Mouse (Mus musculus) midbrain, embryonic 11.5 days (tissue): ENCODE measurements around the gene G6pdx. TPM values are rescaled to one million over a fixed set of nuclear protein-coding genes. Genes with fewer than 3 reads are reported as not detected.

Source experiments
- ATAC-seq: fragments of 200-750 bp; cut with Nextera tagmentation; 2 replicates; pipeline ENCODE4 v1.8.0; 2017; ENCODE audit warnings: moderate TSS enrichment, moderate library complexity; ENCODE audit not compliant: low FRiP score
- DNase-seq: peaks from one replicate; pipeline ENCODE4 v3.0.0; 2015; ENCODE audit warnings: low spot score; ENCODE audit errors: missing footprints
- H3K27ac ChIP-seq: fragments of 300-500 bp; sonication (generic); 2 replicates; pipeline ENCODE4 v1.5.1; 2014; ENCODE audit warnings: low read depth, low read length
- H3K27me3 ChIP-seq: fragments of 300-500 bp; sonication (generic); 2 replicates; pipeline ENCODE4 v1.6.1; 2014; ENCODE audit warnings: mild to moderate bottlenecking, low read length, moderate library complexity, mixed read lengths; ENCODE audit not compliant: control insufficient read depth, insufficient read depth
- H3K36me3 ChIP-seq: fragments of 300-500 bp; sonication (generic); 2 replicates; pipeline ENCODE4 v1.6.1; 2014; ENCODE audit warnings: mild to moderate bottlenecking, low read length, moderate library complexity, mixed read lengths; ENCODE audit not compliant: control insufficient read depth, insufficient read depth
- H3K4me1 ChIP-seq: fragments of 300-500 bp; sonication (generic); 2 replicates; pipeline ENCODE4 v1.6.1; 2014; ENCODE audit warnings: low read length; ENCODE audit not compliant: control insufficient read depth, insufficient read depth
- H3K4me2 ChIP-seq: fragments of 300-500 bp; sonication (generic); 2 replicates; pipeline ENCODE4 v1.6.1; 2014; ENCODE audit warnings: mild to moderate bottlenecking, moderate library complexity
- H3K4me3 ChIP-seq: fragments of 300-500 bp; sonication (generic); 2 replicates; pipeline ENCODE4 v1.5.1; 2014; ENCODE audit warnings: low read depth, low read length
- H3K9ac ChIP-seq: fragments of 300-500 bp; sonication (generic); 2 replicates; pipeline ENCODE4 v1.6.1; 2014; ENCODE audit warnings: low read length
- H3K9me3 ChIP-seq: fragments of 300-500 bp; sonication (generic); 2 replicates; pipeline ENCODE4 v1.6.1; 2016; ENCODE audit warnings: low read length; ENCODE audit not compliant: control insufficient read depth
- WGBS: fragments of 180-500 bp; shearing (Covaris S2); extraction: QIAGEN DNeasy Blood & Tissue Kit; methylation state at CpG from one replicate; pipeline ENCODE4 v1.1.7; 2014; 5-methylcytosine and 5-hydroxymethylcytosine counted together
- polyA plus RNA-seq: library from polyadenylated mRNA; unstranded; fragments of >200 nt; fragmentation: Nextera tagmentation; extraction: Ambion mirVana; gene quantifications from 2 replicates; pipeline ENCODE4 v1.2.1, GENCODE M21; 2014

Gene G6pdx
- 56.2 and 56.4 TPM in 2 replicates for polyA plus RNA-seq

DNA sequence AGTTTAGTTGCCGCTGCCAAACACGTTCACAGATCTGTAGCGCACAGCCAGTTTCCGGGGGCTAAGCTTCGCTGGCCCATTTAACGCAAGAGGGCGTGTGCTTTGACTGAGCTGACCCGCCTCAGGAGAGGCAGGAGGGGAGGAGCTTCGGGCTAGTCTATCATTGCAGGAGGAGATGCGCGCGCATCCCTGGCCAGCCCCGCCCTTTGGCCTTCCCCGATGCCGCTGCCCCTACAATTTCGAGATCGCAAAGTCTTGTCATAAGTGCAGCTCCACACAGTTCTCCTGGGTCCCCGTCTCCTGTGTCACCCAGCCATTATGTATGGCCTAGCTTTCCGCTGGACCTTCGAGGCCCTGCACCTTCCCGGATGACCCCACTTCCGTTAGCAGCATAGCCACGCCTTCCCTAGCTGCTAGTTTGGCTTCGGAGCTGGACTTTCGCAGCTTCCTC, at the start of gene G6pdx:
G6pdx (minus strand) TSS at position 369 of the 451 bp plus-strand sequence.
- Histone ChIP-seq H3K9me3 (no peaks in the 10 kb centered on the region), H3K4me1 (peaks cover 2% of the 10 kb centered on the region; the same call in 1 of the 2 replicates), H3K4me3 (peak within 1 kb of the TSS; percentile 54), H3K36me3 (no peaks in the 10 kb centered on the region), H3K27me3 (no peaks in the 10 kb centered on the region), H3K4me2 (peak within 1 kb of the TSS; percentile 53), H3K9ac (peak within 1 kb of the TSS; percentile 62), H3K27ac (peak within 1 kb of the TSS; percentile 57; the same call in 1 of the 2 replicates)
- peak; percentile 97 for DNase-seq
- peak; percentile 89 for ATAC-seq
- WGBS: 23% methylated on average over 25 of the region's 25 CpGs

DNA sequence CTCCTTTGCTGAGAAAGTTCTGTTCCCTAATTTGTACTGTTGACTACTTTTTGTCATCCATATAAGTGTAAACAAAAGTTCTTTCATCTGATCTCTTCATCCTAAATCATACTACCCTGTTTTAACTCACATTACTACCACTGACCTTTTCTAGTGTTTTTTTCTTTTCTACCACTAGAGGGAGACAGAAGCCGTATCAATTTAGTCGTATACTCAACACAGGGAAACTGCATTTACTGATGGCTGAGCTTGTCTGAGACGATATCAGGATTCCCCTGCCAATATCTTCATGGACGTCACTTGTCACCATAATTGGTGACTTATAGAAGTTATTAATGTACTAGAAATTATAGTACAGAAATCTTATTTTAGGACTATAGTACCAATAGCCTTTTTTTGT, 23.8 kb upstream of the G6pdx start:
- no peaks in the 10 kb centered on the region for H3K9me3 ChIP-seq
- no peak overlapping the region for H3K4me3 ChIP-seq
- H3K27me3 ChIP-seq: no peaks in the 10 kb centered on the region
- H3K4me2 ChIP-seq: no peak overlapping the region
- H3K36me3 ChIP-seq: no peaks in the 10 kb centered on the region
- WGBS: 13% methylated on average over 4 of the region's 4 CpGs
- no peaks in the 10 kb centered on the region for H3K4me1 ChIP-seq
- 0 out of 2 replicates have a peak, but pooled peaks have one; percentile 44 for ATAC-seq
- H3K9ac ChIP-seq: no peak overlapping the region
- no peak overlapping the region for H3K27ac ChIP-seq
- peak; percentile 87 for DNase-seq

DNA sequence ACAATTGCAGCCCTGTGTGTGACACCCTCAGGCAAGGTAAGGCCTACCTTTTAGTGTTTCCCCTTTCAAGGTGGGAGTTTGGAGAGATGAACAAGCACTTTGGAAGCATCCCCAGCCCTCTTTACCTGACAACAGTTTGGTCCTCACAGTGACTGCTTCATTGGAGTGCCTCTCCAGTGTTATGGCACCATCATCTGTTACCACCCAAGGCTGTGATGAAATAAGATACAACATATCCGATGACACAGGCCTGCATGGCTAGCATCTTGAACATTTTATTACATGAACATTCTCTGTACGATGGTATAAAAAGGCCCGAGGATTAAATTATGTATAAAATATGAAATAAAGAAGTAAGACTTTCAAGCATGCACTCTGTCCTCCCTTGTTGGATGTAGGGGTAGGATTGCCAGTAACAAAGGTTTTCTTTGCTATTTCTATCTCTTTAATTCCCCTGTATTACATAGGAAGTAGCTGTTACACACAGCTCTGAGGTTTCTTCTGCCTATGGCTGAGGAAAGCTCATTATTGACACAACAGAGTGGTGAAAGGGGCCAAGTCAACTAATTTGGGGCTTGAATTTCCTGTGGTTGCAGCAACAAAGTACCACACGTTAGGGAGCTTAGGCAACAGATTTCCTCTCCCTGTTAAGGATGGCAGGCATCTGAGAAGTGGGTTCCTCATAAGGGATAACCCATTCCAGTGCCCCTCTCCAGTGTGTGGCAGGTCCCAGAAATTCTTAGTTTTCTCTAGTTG, 22.3 kb upstream of the G6pdx start:
- H3K27ac ChIP-seq: no peak overlapping the region
- H3K4me1 ChIP-seq: no peaks in the 10 kb centered on the region
- no peaks in the 10 kb centered on the region for H3K36me3 ChIP-seq
- H3K9ac ChIP-seq: no peak overlapping the region
- ATAC-seq (no peak), DNase-seq (no peak)
- no peak overlapping the region for H3K4me2 ChIP-seq
- H3K4me3 ChIP-seq: no peak overlapping the region
- H3K27me3 ChIP-seq: no peaks in the 10 kb centered on the region
- WGBS: 82% methylated on average over 4 of the region's 4 CpGs
- no peaks in the 10 kb centered on the region for H3K9me3 ChIP-seq

DNA sequence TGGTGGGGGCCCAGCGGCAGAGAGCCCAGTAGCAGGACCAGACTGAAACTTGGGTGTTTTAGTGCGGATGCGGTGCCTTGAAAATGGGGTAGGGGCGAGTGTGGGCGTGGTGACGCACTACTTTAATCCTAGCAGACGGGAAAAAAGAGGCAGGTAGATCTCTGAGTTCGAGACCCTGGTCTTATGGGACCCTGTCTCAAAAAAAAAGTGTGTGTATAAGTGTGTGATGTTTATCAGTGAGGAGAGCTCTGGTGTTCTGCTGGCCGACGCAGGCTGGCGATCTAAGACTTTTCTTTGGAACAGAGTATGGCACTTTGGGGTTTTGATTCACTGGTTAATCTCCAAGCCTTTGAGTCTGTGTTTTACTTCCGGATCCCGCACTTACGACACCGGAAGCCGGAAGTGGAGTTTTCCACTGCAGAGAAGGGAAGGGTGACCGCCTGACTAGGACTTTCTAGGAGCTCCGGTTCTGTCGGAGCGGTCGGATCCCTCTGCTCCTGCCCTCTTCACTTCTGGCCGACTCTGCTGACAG, 362 bp upstream of the G6pdx start:
- peak; percentile 91 for DNase-seq
- 27% methylated on average over 22 of the region's 22 CpGs for WGBS
- H3K4me3 ChIP-seq: peak overlapping the region; percentile 54

DNA sequence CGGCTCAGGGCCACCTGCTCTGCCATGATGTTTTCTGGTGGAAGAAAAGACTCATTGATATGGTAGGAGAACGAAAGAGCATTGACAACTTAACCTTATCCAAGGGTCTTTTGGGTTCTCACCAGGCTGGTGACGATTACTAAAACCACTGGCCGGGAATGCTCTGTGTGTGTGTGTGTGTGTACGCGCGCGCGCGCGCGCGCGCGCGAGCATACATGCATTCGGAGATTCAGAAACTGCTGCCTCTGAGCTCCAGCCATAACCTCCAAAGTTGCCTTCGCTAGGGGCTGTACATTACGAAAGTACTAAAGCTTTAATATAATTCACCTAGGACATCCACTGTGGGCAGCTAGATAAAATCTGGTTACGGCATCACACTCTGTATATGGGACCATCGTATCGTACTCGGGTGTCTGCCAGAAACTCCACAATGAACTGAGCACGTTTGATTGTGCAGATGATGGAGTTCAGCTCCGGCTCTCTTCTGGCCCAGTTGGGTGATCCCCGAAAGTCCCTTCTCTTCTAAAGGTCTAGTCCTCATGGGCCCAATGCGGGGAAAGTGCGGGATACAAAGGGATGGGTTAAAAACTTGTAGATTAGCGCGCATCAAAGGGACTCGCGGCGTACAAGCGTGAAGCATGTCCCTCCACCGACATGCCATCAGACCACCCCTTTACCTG, 708 bp downstream of the G6pdx start:
- peaks cover 2% of the 10 kb centered on the region; the same call in 1 of the 2 replicates for H3K4me1 ChIP-seq
- peak overlapping the region; percentile 53 for H3K4me2 ChIP-seq
- H3K9me3 ChIP-seq: no peaks in the 10 kb centered on the region
- WGBS: 29% methylated on average over 35 of the region's 35 CpGs
- peak overlapping the region; percentile 57 for H3K9ac ChIP-seq
- no peaks in the 10 kb centered on the region for H3K36me3 ChIP-seq
- DNase-seq (peak; percentile 93), ATAC-seq (peak; percentile 23)
- H3K4me3 ChIP-seq: peak overlapping the region; percentile 54
- no peaks in the 10 kb centered on the region for H3K27me3 ChIP-seq
- H3K27ac ChIP-seq: no peak overlapping the region

More for the DNA sequence above, 362 bp upstream of the G6pdx start:
- H3K4me2 ChIP-seq: peak overlapping the region; percentile 53
- no peaks in the 10 kb centered on the region for H3K27me3 ChIP-seq
- H3K36me3 ChIP-seq: no peaks in the 10 kb centered on the region
- peak; percentile 74 for ATAC-seq
- H3K4me1 ChIP-seq: peaks cover 2% of the 10 kb centered on the region; the same call in 1 of the 2 replicates
- no peaks in the 10 kb centered on the region for H3K9me3 ChIP-seq
- peak overlapping the region; percentile 57; the same call in 1 of the 2 replicates for H3K27ac ChIP-seq
- peak overlapping the region; percentile 62 for H3K9ac ChIP-seq

GRCm38 (mm10) chrX:74427116-74427515, 1.9 kb downstream of the G6pdx start:
- no peak for ATAC-seq
- Histone ChIP-seq H3K4me1 (peaks cover 2% of the 10 kb centered on the region; the same call in 1 of the 2 replicates), H3K36me3 (no peaks in the 10 kb centered on the region), H3K9ac (no peak overlapping the region), H3K9me3 (no peaks in the 10 kb centered on the region), H3K4me3 (no peak overlapping the region), H3K4me2 (no peak overlapping the region), H3K27me3 (no peaks in the 10 kb centered on the region), H3K27ac (no peak overlapping the region)
- no peak for DNase-seq
- WGBS: 78% methylated on average over 3 of the region's 3 CpGs

DNA sequence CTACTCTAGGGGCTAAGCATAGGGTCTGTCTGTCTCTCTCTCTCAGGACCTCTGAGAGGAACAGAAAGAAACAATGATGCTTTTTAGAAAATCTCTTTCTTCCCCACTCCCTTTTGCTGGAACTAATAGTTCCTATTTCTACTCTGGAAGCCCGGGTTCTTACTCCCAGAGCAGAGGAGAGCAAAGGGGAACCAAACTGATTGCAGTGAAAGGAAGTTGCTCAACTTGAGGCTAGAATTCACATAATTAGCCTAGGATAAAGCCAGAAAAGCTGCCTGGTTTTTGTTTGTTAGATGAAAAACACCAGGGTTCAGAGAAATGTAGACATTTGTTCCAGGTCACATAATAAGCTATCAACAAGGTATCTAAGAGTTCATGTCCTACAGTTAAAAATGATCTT, 2.7 kb downstream of the G6pdx start:
- Histone ChIP-seq H3K27ac (no peak overlapping the region), H3K9ac (no peak overlapping the region), H3K9me3 (no peaks in the 10 kb centered on the region), H3K27me3 (no peaks in the 10 kb centered on the region), H3K4me2 (no peak overlapping the region), H3K4me1 (peaks cover 2% of the 10 kb centered on the region; the same call in 1 of the 2 replicates), H3K36me3 (no peaks in the 10 kb centered on the region), H3K4me3 (no peak overlapping the region)
- ATAC-seq (no peak), DNase-seq (no peak)
- WGBS: 70% methylated on average over 1 of the region's 1 CpGs

GRCm38 (mm10) chrX:74425195-74425594, 3.8 kb downstream of the G6pdx start:
- H3K9ac ChIP-seq: no peak overlapping the region
- ATAC-seq: no peak
- 84% methylated on average over 4 of the region's 4 CpGs for WGBS

GRCm38 (mm10) chrX:74424443-74424842, 4.6 kb downstream of the G6pdx start:
- no peaks in the 10 kb centered on the region for H3K27me3 ChIP-seq
- H3K4me3 ChIP-seq: no peak overlapping the region
- DNase-seq: no peak
- H3K4me1 ChIP-seq: no peaks in the 10 kb centered on the region
- no peaks in the 10 kb centered on the region for H3K9me3 ChIP-seq
- no peak overlapping the region for H3K4me2 ChIP-seq
- ATAC-seq: no peak
- H3K36me3 ChIP-seq: no peaks in the 10 kb centered on the region
- no peak overlapping the region for H3K9ac ChIP-seq
- H3K27ac ChIP-seq: no peak overlapping the region

More at GRCm38 (mm10) chrX:74425195-74425594, 3.8 kb downstream of the G6pdx start:
- no peak for DNase-seq
- H3K4me1 ChIP-seq: peaks cover under 1% of the 10 kb centered on the region; the same call in 1 of the 2 replicates
- no peaks in the 10 kb centered on the region for H3K9me3 ChIP-seq
- no peak overlapping the region for H3K4me3 ChIP-seq
- H3K27me3 ChIP-seq: no peaks in the 10 kb centered on the region
- no peak overlapping the region for H3K27ac ChIP-seq
- no peaks in the 10 kb centered on the region for H3K36me3 ChIP-seq
- H3K4me2 ChIP-seq: no peak overlapping the region
